Mouse (Mus musculus) kidney, postnatal 0 days (tissue): Measurements from ENCODE around the gene Lrpap1. TPM values are rescaled to one million over a fixed set of nuclear protein-coding genes. Genes with fewer than 3 reads are reported as not detected.

ENCODE experiments used
- ATAC-seq: fragments of 200-750 bp; cut with Nextera tagmentation; replicated peaks from 2 replicates; pipeline ENCODE4 v1.8.0; 2017; ENCODE audit warnings: low read depth, moderate number of reproducible peaks, moderate TSS enrichment, moderate library complexity; ENCODE audit not compliant: low FRiP score
- DNase-seq: peaks from one replicate; pipeline ENCODE4 v3.0.0-alpha.2; 2016; ENCODE audit warnings: low spot score
- H3K27ac ChIP-seq: fragments of 300-500 bp; sonication (generic); 2 replicates; pipeline ENCODE4 v1.5.1; 2014; ENCODE audit warnings: mild to moderate bottlenecking
- H3K27me3 ChIP-seq: fragments of 300-500 bp; sonication (generic); 2 replicates; pipeline ENCODE4 v1.6.1; 2014; ENCODE audit warnings: low read length, mixed read lengths; ENCODE audit not compliant: insufficient read depth
- H3K36me3 ChIP-seq: fragments of 300-500 bp; sonication (generic); 2 replicates; pipeline ENCODE4 v1.6.1; 2014; ENCODE audit warnings: low read length, mixed read lengths; ENCODE audit not compliant: insufficient read depth
- H3K4me1 ChIP-seq: fragments of 300-500 bp; sonication (generic); replicated peaks from 2 replicates; pipeline ENCODE4 v1.6.1; 2014; ENCODE audit warnings: antibody characterized with exemption, low read length, mixed read lengths; ENCODE audit not compliant: insufficient read depth
- H3K4me2 ChIP-seq: fragments of 300-500 bp; sonication (generic); 2 replicates; pipeline ENCODE4 v1.6.1; 2014; ENCODE audit warnings: mild to moderate bottlenecking, low read length, moderate library complexity, mixed read lengths
- H3K4me3 ChIP-seq: fragments of 300-500 bp; sonication (generic); replicated peaks from 2 replicates; pipeline ENCODE4 v1.5.1; 2014; ENCODE audit warnings: low read depth, low read length
- H3K9ac ChIP-seq: fragments of 300-500 bp; sonication (generic); 2 replicates; pipeline ENCODE4 v1.6.1; 2014; ENCODE audit warnings: low read depth, low read length
- H3K9me3 ChIP-seq: fragments of 300-500 bp; sonication (generic); replicated peaks from 2 replicates; pipeline ENCODE4 v1.6.1; 2016; ENCODE audit warnings: low read length, inconsistent platforms, mixed read lengths
- CTCF ChIP-seq: IDR thresholded peaks from 2 replicates; pipeline ENCODE4 v1.5.1; 2016; ENCODE audit warnings: antibody characterized with exemption, low read depth, mild to moderate bottlenecking, moderate library complexity
- WGBS: fragments of 180-500 bp; shearing (Covaris S2); extraction: QIAGEN DNeasy Blood & Tissue Kit; methylation state at CpG from one replicate; pipeline ENCODE4 v1.1.7; 2014; 5-methylcytosine and 5-hydroxymethylcytosine counted together
- polyA plus RNA-seq: library from polyadenylated mRNA; unstranded; fragments of >200 nt; fragmentation: Nextera tagmentation; extraction: Ambion mirVana; gene quantifications from 2 replicates; pipeline ENCODE4 v1.2.1, GENCODE M21; 2015

Lrpap1 gene
- polyA plus RNA-seq, 1 experiment from 2014 or later, result 265 TPM

- ATAC-seq, result no peak
- 75% methylated on average over 11 of the region's 11 CpGs for WGBS
- Histone ChIP-seq H3K36me3 (no peaks in the 10 kb centered on the region), H3K9ac (no peak overlapping the region), H3K27me3 (no peaks in the 10 kb centered on the region), H3K4me2 (no peak overlapping the region), H3K27ac (no peak overlapping the region), H3K4me3 (no peak overlapping the region), H3K4me1 (no peaks in the 10 kb centered on the region), H3K9me3 (no peaks in the 10 kb centered on the region)
- no peak for TF ChIP-seq CTCF
- DNase-seq, result no peak
Observed at GRCm38 (mm10) chr5:35073235-35073634, 32.3 kb downstream of the Lrpap1 start.

- Histone ChIP-seq H3K27ac (no peak overlapping the region), H3K36me3 (no peaks in the 10 kb centered on the region), H3K4me1 (no peaks in the 10 kb centered on the region), H3K4me2 (no peak overlapping the region), H3K9ac (no peak overlapping the region), H3K9me3 (no peaks in the 10 kb centered on the region), H3K4me3 (no peak overlapping the region), H3K27me3 (no peaks in the 10 kb centered on the region)
- WGBS, result 97% methylated on average over 6 of the region's 6 CpGs
- TF ChIP-seq CTCF, result no peak
- ATAC-seq (no peak), DNase-seq (no peak)
Observed at GRCm38 (mm10) chr5:35071855-35072254, 33.7 kb downstream of the Lrpap1 start.

GRCm38 (mm10) chr5:35070953-35071352, 34.6 kb downstream of the Lrpap1 start:
- H3K4me3 ChIP-seq, result no peak overlapping the region
- H3K4me1 ChIP-seq, result no peaks in the 10 kb centered on the region
- no peak for TF ChIP-seq CTCF
- no peaks in the 10 kb centered on the region for H3K9me3 ChIP-seq
- WGBS, result 49% methylated on average over 7 of the region's 7 CpGs
- no peak for DNase-seq
- H3K27me3 ChIP-seq, result no peaks in the 10 kb centered on the region
- no peak overlapping the region for H3K27ac ChIP-seq
- no peak overlapping the region for H3K4me2 ChIP-seq
- H3K9ac ChIP-seq, result no peak overlapping the region
- no peak for ATAC-seq
- H3K36me3 ChIP-seq, result no peaks in the 10 kb centered on the region

GRCm38 (mm10) chr5:35070314-35070713, 35.3 kb downstream of the Lrpap1 start:
- H3K9ac ChIP-seq, result no peak overlapping the region
- H3K4me2 ChIP-seq, result no peak overlapping the region
- H3K9me3 ChIP-seq, result no peaks in the 10 kb centered on the region
- TF ChIP-seq CTCF, result no peak
- no peaks in the 10 kb centered on the region for H3K36me3 ChIP-seq
- no peak for ATAC-seq
- H3K27me3 ChIP-seq, result no peaks in the 10 kb centered on the region
- H3K27ac ChIP-seq, result no peak overlapping the region
- no peak for DNase-seq
- no peaks in the 10 kb centered on the region for H3K4me1 ChIP-seq
- no peak overlapping the region for H3K4me3 ChIP-seq
- WGBS, result 85% methylated on average over 8 of the region's 8 CpGs

GRCm38 (mm10) chr5:35069841-35070240, 35.7 kb downstream of the Lrpap1 start:
- no peak for TF ChIP-seq CTCF
- no peak for ATAC-seq
- H3K36me3 ChIP-seq, result no peaks in the 10 kb centered on the region
- DNase-seq, result no peak
- H3K9ac ChIP-seq, result no peak overlapping the region
- H3K4me3 ChIP-seq, result no peak overlapping the region
- no peaks in the 10 kb centered on the region for H3K4me1 ChIP-seq
- WGBS, result 88% methylated on average over 2 of the region's 2 CpGs
- no peaks in the 10 kb centered on the region for H3K27me3 ChIP-seq
- no peak overlapping the region for H3K4me2 ChIP-seq
- no peaks in the 10 kb centered on the region for H3K9me3 ChIP-seq
- no peak overlapping the region for H3K27ac ChIP-seq

GRCm38 (mm10) chr5:35060098-35060497, 45.5 kb downstream of the Lrpap1 start:
- 51% methylated on average over 3 of the region's 3 CpGs for WGBS

GRCm38 (mm10) chr5:35058216-35058615, 47.4 kb downstream of the Lrpap1 start:
- no peaks in the 10 kb centered on the region for H3K36me3 ChIP-seq
- H3K4me2 ChIP-seq, result no peak overlapping the region
- ATAC-seq (no peak), DNase-seq (no peak)
- no peak overlapping the region for H3K9ac ChIP-seq
- no peaks in the 10 kb centered on the region for H3K27me3 ChIP-seq
- no peak overlapping the region for H3K4me3 ChIP-seq
- no peak for TF ChIP-seq CTCF
- no peaks in the 10 kb centered on the region for H3K9me3 ChIP-seq
- no peak overlapping the region for H3K27ac ChIP-seq
- 58% methylated on average over 1 of the region's 1 CpGs for WGBS
- H3K4me1 ChIP-seq, result 0 out of 2 replicates have a peak, but pooled peaks cover 8% of the 10 kb centered on the region

More at GRCm38 (mm10) chr5:35060098-35060497, 45.5 kb downstream of the Lrpap1 start:
- Histone ChIP-seq H3K4me3 (no peak overlapping the region), H3K27ac (no peak overlapping the region), H3K9ac (no peak overlapping the region), H3K9me3 (no peaks in the 10 kb centered on the region), H3K36me3 (no peaks in the 10 kb centered on the region), H3K4me2 (no peak overlapping the region), H3K4me1 (0 out of 2 replicates have a peak, but pooled peaks cover 8% of the 10 kb centered on the region), H3K27me3 (no peaks in the 10 kb centered on the region)
- no peak for TF ChIP-seq CTCF
- DNase-seq, result no peak
- ATAC-seq, result no peak
